Mouse (Mus musculus): ENCODE data around the gene Fam53b.

DNA sequence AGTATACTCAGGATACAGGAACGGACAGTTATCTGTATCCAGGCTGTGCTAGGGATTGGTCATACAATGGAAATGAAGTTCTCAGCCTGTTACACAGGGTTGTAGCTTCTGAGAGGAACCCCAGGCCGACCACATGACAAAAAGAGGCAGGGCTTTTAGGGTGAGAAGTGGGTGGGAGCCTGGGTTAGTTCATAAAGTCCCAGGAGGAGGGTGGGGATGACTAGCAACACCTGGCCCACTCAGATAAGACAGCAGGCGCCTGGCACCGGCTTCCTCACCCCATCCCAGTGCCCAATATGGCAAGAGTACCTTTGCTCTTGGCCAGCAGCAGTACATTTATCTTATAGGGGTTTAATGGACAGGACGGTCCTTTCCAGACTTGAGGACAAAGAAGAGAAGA is 41.2 kb downstream of the Fam53b start:
- TF ChIP-seq CTCF (IDR thresholded peaks at IDR 0.05; ENCODE audit: low read depth) (no peak), EP300 (IDR thresholded peaks at IDR 0.05; ENCODE audit: low read depth) (peak; percentile 97)
